Mouse (Mus musculus) gastrocnemius, postnatal 14 days (tissue): ENCODE data around the gene Dnah2. TPM values are rescaled to one million over a fixed set of nuclear protein-coding genes. Genes with fewer than 3 reads are reported as not detected.
"Not testable (repeated sequence)": the region's sequence is repeated elsewhere in the genome, so short reads cannot be mapped to it uniquely, and the experiment has no call there.

Experiments used
- DNase-seq: peaks from one replicate; pipeline ENCODE4 v3.0.0; 2021; ENCODE audit warnings: mixed read lengths
- intact Hi-C: fragments of 180-260 bp; cut with DNase I; formaldehyde crosslinking; loops from one replicate; pipeline ENCODE4 v1.15.1; 2025; ENCODE audit warnings: low total_unique reads
- total RNA-seq, 2 experiments: library from RNA; stranded (reverse); gene quantifications; 2 replicates each; pipeline ENCODE4 v1.2.3; 2021

The Dnah2 gene
- total RNA-seq, 2 experiments from 2014 or later, result 0.06 to 0.07 TPM

- intact Hi-C loops, result no loop called here
Observed at GRCm38 (mm10) chr11:69540700-69541099, 8.2 kb downstream of the Dnah2 start.

GRCm38 (mm10) chr11:69534990-69535389, 13.9 kb downstream of the Dnah2 start:
- intact Hi-C loops, result no loop called here
- no peak for DNase-seq

More at GRCm38 (mm10) chr11:69540700-69541099, 8.2 kb downstream of the Dnah2 start:
- DNase-seq, result no peak

- no peak for DNase-seq
- intact Hi-C loops, result no loop called here
Observed at GRCm38 (mm10) chr11:69532480-69533150, 16.3 kb downstream of the Dnah2 start.

GRCm38 (mm10) chr11:69530755-69531154, 18.2 kb downstream of the Dnah2 start:
- DNase-seq, intact Hi-C loops: not testable (repeated sequence)

- intact Hi-C loops, DNase-seq: not testable (repeated sequence)
Observed at GRCm38 (mm10) chr11:69530281-69530680, 18.6 kb downstream of the Dnah2 start.

GRCm38 (mm10) chr11:69528031-69528390, 20.9 kb downstream of the Dnah2 start:
- DNase-seq, result no peak
- intact Hi-C loops, result no loop called here

GRCm38 (mm10) chr11:69527098-69528030, 21.5 kb downstream of the Dnah2 start:
- intact Hi-C loops, result no loop called here
- DNase-seq, result no peak

- no peak for DNase-seq
- intact Hi-C loops, result no loop called here
Observed at GRCm38 (mm10) chr11:69526631-69527030, 22.3 kb downstream of the Dnah2 start.

GRCm38 (mm10) chr11:69525661-69526060, 23.2 kb downstream of the Dnah2 start:
- intact Hi-C loops, result no loop called here
- no peak for DNase-seq

- DNase-seq, result no peak
- intact Hi-C loops, result no loop called here
Observed at GRCm38 (mm10) chr11:69523651-69524050, 25.3 kb downstream of the Dnah2 start.

GRCm38 (mm10) chr11:69521526-69522149, 27.3 kb downstream of the Dnah2 start:
- intact Hi-C loops, result no loop called here
- no peak for DNase-seq

GRCm38 (mm10) chr11:69519976-69520375, 28.9 kb downstream of the Dnah2 start:
- intact Hi-C loops, result loop anchor here (10.0 kb wide), 1 partner anchor 115 kb away; no protein-coding TSS in a partner anchor
- no peak for DNase-seq

- intact Hi-C loops, result loop anchor here (10.0 kb wide), 1 partner anchor 112 kb away; no protein-coding TSS in a partner anchor
- no peak for DNase-seq
Observed at GRCm38 (mm10) chr11:69516661-69517060, 32.2 kb downstream of the Dnah2 start.

- intact Hi-C loops, result loop anchor here (10.0 kb wide), 1 partner anchor 111 kb away; no protein-coding TSS in a partner anchor
- no peak for DNase-seq
Observed at GRCm38 (mm10) chr11:69516151-69516640, 32.7 kb downstream of the Dnah2 start.

- intact Hi-C loops, result loop anchor here (5.0 to 10.0 kb wide), 3 partner anchors 77 to 252 kb away; no protein-coding TSS in a partner anchor
- DNase-seq, result peak; percentile 68
Observed at GRCm38 (mm10) chr11:69513840-69514239, 35.1 kb downstream of the Dnah2 start.

GRCm38 (mm10) chr11:69510796-69511496, 38.0 kb downstream of the Dnah2 start:
- no peak for DNase-seq
- intact Hi-C loops, result loop anchor here (5.0 to 10.0 kb wide), 3 partner anchors 74 to 249 kb away; no protein-coding TSS in a partner anchor

GRCm38 (mm10) chr11:69503863-69504280, 45.0 kb downstream of the Dnah2 start:
- peak; percentile 38 for DNase-seq
- intact Hi-C loops, result no loop called here

- intact Hi-C loops, result no loop called here
- no peak for DNase-seq
Observed at GRCm38 (mm10) chr11:69501555-69501954, 47.4 kb downstream of the Dnah2 start.

GRCm38 (mm10) chr11:69499140-69499539, 49.8 kb downstream of the Dnah2 start:
- intact Hi-C loops, result no loop called here
- DNase-seq, result peak; percentile 26
